Mouse (Mus musculus): Measurements from ENCODE around the gene Syt12.

The Syt12 gene

DNA sequence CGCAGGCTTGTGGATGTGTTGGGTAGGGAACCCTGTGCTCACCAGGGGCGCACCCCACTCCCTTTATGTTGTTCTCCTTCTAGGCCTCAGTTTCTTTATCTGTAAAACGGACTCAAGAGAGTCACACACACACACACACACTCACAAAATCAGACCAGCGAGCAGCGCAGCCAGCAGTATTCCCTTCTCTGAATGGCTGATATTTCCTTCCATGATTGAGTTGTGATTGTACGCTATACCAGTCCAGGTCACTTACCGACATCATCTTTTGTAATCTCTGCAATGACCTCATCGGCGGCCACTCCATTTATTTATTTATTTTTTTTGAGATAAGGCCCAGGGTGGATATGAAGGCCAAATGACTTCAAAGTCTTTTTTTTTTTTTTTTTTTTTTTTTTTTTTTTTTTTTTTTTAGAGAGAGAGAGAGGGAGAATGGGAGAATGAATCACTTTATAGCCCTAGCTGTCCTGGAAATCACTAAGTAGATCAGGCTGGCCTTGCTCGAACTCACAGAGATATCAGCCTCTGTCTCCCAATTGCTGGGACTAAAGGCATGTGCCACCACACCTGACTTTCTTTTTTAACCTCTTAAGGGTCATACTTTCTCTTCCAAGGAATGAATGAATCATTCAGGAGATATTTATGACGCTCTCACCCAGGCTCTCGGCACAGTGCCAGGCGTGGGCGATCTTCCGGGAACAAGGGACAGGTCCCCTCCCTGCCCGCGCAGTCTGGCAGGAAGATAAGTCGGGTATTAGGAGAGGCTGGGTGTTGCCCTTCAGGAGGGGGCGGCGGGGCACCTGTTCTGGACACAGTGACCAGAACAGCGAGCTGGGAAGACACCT, at the start of gene Syt12:
Gene Syt12, minus strand, starts transcription at position 103 of the 845 bp plus-strand sequence.
- in situ Hi-C loops (cut with MboI, MseI), result no loop called here

DNA sequence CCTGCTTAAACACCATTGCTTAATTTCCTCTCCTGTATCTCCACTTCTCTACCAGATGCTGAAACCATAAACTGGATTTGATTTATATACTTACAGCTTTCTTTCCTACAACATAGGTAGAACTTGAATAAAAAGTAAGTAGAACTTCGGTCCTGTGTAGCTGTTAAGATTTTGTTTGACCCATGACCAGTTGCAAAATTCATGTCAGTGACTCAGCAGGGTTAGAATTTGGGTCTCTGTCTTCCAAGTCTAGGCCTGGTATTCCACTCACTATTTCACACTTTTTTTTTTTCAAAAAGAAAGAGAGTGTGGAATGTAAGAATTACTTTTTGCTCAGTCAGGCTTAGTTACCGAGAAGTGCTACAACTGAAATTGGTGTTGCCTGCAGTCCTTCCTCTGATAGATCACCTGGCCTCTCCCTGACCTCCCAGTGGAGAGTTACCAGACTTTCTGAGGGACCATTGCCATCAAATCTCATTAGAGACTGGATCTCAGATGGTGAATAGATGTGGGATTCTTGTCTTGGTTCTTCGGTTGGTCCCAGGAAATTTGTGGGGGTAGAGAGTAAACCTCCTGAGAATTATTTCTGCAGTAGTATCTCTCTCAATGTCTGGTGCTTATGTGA, 44.3 kb upstream of the Syt12 start:
- in situ Hi-C loops (cut with MboI, MseI), result no loop called here

DNA sequence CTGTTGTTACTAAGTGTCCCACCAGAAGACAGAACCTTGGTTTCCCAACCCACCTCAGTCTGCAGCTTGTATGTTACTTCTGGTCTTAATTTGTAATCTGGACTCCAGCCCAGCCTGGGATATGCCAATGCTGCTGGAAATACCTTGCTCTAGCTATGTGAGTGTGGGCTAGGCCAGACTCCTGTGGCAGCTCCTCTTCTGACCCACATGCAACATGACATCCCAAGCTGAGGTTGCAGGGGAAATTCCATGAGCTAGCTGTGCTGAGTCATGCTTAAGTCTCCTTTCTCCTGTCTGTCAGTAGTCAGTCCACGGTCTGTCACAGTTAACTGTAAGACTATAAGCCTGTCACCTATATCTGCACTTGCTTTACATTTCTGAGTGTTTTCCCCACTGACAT, 40.2 kb upstream of the Syt12 start:
- in situ Hi-C loops (cut with MboI, MseI), result no loop called here

DNA sequence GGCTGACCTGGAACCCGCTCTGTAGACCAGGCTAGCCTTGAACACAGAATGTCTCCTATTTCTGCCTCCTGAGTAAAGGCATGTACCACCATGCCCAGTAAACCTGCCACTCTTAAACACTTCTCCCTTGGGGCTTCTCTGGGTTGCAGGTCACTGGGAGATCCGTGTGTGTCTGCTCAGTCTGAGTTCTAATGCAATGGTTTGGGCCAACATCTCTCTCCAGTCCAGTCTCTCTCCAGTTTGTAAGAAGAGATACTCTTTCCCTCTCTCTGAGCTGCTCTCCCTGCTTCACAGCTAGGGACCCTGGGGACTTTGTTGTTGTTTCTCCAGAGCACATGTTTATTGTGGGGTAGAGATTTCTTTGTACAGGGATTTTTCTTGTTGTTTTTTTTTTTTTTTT, 39.0 kb upstream of the Syt12 start:
- in situ Hi-C loops (cut with MboI, MseI), result no loop called here

DNA sequence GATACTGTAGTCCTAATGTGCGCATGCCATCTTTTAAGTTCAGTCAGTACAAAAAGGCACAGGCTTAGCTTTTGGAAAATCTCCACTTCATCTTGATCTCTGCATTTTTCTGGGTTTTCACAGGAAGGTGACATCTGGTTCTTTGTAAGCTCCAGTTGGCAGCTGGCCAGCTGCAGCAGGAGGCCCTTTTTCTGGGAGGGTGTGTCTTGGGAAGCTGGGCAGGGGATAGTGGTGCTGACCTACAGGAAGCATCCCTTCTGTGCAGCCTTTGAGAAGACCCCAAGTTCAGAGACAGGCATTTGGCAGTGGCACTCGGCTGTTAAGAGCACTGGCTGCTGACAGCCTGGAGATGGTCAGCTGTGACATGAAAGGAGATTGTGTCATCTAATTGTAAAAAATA, 38.5 kb upstream of the Syt12 start:
- in situ Hi-C loops (cut with MboI, MseI), result no loop called here

DNA sequence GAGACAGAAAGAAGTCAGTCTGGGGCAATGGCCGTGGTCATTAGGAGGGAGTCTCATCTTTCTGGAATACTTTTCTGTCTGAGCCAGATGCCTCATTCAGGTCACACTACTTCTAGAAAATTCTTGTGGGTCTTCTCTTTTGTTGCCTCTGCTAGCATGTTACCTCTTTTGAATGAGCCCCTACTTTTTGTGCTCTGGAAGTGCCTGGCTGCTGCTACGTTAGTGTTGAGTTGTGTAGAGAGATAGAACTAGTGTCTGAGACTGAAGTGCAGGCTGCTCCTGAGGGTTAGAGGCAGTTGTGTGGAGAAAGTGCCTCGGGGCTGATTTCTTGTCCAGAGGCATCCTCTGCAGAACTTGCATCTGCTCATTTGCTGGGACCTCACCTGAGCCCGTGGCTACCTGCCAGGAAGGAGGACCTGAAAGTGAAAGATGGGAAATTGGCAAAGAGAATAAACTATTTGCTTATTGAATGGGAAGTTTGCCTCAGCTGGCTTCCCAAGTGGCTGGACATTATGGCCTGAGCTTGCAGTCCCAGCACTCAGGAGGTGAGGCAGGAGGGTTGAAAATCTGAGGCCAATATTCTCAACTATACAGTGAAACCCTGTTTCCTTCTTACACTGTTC, 36.1 kb upstream of the Syt12 start:
- in situ Hi-C loops (cut with MboI, MseI), result no loop called here

DNA sequence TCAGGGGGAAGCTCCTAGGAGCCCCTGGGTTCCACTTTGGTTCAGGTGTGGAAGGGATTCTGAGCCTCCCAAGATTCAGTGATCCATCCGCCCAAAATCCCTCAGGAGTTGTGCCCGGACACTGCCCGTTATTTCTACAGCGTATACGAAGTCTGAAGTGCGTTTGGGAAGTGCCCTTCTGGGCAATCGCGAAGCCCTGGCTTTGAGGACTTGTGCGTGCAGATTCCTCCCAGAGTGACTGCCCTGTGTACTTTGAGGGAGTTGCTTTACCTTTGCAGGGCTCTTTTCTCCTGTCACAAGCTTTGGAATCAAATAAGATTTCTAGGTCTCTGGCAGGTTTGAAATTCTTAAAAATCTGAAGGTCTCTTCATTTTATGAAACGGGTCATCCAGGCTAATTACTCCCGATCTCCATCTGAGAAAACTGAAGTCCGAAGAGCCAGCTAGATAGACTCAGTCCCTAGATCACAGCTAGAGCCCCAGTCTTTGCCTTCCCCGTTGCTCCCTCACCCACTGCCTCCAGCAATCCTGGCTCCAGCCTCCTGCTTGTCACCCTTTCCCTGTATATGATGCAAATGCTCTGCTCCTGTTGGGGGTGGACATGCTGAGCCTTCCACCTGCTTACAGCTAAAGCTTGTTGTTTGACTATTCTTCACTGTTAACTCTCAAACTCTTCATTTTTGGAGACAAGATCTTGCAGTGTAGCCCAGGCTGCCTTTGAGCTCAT, 34.0 kb upstream of the Syt12 start:
- in situ Hi-C loops (cut with MboI, MseI), result no loop called here

DNA sequence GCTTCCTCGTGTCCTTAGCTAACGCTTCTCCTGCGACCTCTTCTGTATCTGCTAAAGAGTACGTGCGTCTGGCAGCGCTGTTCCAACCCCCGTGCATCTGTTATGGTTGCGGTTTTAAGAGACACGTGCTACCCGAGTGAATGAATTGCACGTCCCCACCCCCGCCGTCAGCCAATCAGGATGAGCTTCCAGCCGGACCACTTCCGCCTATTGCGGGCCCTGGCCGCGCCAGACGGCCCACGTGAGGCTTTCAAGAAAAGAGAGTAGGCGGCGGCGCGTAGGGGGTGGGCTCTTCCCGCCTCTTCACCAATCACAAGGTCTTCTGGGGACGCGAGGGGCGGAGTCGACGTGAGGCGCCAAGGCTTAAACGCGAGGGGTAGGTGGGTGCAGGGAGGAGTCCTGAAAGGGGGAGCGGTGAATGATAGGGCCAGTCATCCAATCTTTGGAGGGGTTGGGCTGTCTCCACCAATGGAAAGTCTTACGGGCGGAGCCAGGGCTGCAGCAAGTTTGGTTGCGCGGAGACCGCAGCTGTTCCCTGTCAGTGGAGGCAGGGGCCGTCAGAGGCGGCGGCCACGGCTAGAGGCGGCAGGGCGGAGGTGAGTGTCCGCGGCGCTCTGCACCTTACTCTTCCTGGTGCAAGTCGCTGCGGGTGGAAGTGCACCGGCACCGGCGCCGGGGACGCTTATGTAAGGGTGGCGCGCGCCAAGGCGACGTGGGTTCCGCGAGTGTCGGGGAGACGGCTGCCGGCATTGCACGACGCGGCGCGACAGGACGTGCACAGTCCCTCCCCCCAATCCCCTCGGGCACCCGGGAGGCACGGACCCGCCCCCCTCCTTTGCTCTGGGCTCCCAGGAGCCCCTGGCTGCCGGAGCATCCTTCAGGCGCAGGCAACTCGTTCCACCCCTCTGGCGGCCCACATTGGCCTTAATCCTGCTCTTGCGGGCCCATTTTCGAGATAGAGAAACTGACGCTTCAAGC, 33.0 kb upstream of the Syt12 start, which contains the start of gene Pcx:
Gene Pcx, plus strand, starts transcription at position 487 of the 978 bp plus-strand sequence.
- in situ Hi-C loops (cut with MboI, MseI), result no loop called here

DNA sequence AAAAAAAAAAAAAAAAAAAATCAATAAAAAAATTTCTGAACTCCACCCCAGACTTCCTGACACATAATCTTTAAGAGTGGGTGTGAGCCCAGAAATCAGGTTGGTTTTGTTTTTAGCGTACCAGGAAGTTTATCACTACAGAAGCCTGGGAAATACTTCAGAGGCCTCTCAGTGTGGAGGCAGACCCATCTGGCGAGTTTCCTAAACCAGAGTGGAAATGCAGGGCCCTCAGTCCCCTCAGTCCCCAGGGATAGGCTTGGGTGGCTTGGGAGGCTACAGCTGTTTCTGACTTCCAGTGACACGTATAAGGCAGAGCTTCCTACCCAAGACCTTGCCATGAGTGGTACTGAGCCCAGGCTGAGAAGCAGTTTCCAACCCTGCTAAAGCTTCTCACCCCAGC, 30.5 kb upstream of the Syt12 start:
- in situ Hi-C loops (cut with MboI, MseI), result no loop called here

DNA sequence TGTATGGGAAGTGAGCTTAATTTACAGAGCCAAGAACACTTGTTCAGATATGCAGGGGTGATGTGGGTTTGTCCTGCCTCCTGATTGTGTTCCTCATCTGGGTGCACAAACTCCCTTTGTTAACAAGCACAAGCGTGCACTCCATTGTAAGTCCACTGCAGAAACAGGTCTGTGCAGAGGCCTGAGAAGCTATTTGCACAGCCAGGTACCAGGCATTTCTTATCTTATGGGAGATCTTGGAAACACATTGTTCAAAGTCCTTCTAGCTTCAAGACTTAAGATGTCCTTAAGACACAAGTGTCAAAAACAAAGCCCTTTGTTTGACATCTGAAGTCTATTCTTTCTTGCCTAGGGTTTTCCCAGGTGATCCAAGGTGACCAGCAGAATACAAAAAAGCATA, 27.6 kb upstream of the Syt12 start:
- in situ Hi-C loops (cut with MboI, MseI), result no loop called here

DNA sequence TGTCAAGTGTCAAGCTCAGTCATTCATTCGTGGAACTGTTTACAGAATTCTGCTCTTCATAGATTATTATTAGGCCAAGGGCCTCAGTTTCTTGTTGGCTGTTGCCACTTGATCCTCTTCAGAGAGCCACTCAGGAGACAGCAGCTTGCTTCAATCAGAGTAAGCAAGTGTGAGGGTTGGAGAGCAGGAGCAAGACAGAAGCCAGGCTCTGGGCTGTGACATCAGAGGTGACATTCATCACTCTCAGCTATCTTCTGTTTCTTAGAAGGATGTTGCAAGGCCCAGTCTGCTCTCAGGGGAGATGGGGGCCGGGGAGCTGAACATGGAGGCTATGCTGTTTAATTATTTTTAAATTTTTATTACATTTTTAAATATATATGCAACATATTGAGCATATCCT, 25.5 kb upstream of the Syt12 start:
- in situ Hi-C loops (cut with MboI, MseI), result no loop called here

DNA sequence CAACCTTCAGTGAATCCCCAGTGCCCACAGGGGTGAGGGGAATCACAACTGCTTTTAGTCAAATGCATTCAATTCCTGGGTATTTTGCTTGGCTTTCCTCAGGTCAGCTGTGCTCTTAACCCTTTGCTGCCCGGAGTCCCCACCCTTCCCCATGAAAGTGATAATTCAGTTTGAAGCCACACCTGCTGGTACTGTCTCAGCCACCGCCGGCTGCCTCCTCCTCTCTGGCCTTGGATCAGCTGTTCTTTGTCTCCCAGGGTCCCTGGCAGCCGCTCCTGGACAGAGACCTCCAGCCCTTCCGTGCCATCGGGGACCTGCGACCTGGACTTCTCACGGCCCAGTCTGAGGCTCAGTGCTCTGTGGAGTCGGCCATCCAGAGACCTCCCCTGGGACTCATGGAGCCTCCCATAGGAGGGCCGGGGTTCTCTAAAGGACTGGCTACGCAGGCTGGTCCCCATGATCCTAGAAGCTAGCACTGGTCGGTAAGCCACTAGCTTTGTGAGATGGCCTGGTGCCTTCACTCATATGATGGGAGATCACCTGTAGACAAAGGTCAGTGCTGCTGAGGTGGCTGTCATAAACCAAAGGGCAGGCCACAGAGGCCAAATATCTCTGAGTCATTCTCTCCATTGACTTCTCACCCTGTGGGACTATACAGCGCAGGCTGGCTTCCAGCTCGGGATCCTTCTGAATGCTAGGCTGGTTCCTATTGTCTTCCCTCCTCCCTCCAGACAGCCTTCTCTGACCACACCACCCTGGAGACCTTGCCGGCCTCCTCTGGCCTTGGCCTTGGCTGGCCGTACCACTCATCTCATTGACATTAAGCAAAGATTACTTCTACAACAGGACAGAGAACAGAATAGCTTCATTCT, 21.1 kb upstream of the Syt12 start, which contains the start of gene 2010003K11Rik:
Gene 2010003K11Rik, minus strand, starts transcription at position 522 of the 872 bp plus-strand sequence.
- in situ Hi-C loops (cut with MboI, MseI), result no loop called here

DNA sequence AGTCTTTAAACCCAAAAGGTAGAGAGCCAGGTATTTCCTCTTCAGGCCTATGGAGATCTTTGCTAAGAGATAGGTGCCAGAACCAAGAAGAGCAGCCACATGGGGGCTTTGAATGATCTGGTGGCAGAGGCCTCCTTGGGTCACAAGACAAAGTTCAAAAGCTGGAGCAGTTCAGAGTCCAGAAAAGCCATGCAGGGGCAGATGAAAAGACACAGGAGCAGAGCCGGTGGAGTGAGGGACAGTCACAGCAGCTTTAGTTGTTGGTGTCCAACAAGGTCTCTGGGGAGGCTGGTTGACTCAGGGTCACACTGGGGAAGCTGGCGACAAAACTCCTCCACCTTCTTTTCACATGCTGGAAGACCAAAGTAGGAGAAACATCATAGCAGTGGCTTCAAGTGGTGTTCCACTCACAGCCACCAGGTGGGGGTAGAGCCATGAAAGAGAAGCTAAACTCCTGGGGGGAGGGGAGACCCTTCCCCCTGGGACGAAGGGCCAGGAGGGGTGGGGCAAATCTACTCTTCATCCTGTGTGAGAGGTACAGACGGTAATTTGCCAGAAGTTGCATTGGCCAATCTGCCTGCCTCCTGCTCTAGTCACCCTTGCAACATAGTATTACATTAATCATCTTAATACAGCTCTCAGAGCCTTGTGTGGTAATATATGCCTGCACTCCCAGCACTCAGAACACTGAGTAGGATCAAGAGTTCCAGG, 20.2 kb upstream of the Syt12 start:
- in situ Hi-C loops (cut with MboI, MseI), result no loop called here

DNA sequence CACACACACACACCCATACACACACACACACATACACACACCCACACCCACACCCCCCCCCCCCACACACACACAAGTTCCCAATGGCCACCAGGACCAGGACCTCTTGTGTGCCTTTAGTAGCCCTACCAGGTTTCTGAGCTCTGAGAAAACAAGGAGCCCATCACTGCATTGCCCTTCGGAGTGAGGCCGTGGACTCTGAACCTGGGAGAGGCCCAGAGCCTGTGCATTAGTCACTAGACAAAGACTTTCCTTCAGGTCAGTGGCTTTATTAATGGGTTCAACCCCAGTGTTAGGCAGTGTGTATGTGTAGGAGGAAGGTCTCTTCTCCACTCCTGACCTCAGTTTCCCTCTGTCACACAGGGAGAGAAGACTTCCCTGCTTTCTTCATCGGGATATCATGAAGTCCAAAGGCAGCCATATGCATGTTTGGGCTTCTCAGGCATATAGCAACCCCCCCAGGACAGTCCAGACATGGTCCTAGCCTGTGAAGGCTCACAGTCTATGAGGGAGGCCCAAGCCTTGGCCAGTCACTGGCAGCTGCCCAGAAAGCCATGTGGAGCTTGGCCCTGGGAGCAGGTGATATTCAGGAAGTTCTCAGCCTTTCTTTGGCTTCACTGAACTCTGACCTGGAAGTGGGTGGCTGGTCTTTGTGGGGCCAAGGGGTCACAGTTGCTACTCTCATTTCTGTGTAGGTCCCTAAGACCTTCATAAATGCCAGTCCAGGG, 19.5 kb upstream of the Syt12 start:
- in situ Hi-C loops (cut with MboI, MseI), result no loop called here

DNA sequence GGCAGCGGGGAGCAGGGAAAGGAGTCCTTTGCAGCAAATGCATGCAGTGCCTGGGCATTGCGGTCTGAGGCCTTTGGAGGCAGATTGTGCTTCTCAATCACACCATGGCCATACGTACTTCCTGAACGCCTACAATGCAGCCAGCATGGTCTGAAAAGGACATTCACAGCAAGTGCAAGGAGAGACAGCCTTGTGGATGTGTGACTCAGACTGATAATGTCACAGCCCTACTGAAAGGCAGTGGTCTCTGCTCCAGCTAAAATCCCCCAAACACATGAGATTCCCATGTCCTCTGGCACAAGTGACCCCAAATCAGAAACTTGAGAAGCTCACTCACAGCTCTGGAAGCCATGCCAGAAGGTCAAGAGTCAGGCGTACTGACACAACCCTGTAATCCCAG, 18.6 kb upstream of the Syt12 start:
- in situ Hi-C loops (cut with MboI, MseI), result no loop called here

DNA sequence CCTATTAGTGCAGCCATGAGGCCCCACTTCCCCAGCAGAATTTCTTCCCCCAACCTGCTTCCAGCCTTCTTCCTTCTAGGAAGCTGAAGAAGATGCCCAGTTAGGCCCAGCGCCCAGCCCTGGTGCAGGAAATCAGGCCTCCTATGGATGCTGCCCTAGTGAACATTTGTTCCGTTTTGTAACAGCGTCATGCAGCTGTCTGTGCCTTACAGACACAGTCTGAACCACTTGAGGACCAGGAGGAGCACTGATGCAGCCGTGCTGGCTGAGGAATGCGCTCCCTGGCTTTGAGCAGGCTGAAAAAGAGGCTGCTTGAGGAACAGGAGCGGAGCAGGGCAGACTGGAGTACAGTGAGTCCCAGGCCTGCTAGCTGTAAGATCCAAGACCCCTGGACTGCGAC, 17.5 kb upstream of the Syt12 start:
- in situ Hi-C loops (cut with MboI, MseI), result no loop called here

DNA sequence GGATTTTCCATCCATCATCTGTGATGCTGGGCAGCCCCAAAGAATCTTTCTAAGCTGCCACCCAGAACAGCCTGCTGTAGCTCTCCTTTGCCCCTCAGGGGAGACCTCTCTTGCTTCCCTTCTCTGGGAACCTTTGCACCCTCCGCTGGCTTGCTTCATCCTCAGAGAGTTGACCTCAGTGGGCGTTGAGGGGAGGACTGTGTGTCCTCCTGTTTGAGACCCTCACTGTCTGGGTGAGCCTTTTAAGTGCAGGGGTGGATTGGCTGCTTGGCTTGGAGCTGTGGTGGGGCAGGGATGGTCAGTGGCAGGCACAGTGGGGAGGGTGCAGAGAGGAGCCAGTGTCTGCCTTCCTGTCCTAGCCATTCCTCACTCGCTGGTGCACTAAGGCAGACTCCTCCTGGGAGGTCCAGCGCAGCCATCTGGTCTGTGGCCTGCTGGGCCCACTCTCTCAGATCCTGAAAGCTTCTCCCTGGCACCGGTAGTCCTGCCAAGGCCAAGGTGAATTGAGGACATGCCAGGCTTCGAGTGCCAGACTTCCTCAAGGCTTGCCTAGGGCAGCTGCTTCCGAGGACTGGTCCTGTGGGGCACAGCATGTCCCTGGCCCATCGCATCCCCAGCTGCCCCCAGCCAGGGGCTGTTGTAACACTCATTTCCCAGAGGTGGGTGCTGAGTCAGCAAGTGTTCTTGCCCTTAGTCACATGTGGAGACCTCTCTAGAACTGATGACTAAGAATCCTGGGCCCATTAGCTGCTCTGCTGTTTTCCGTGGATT, 15.5 kb upstream of the Syt12 start:
- in situ Hi-C loops (cut with MboI, MseI), result no loop called here
